Mouse (Mus musculus): ENCODE measurements around the gene Foxe1. TPM values are rescaled to one million over a fixed set of nuclear protein-coding genes. Genes with fewer than 3 reads are reported as not detected.

The Foxe1 gene
- total and polyA plus RNA-seq, 3 experiments: 0.04 TPM; not detected in 2

DNA sequence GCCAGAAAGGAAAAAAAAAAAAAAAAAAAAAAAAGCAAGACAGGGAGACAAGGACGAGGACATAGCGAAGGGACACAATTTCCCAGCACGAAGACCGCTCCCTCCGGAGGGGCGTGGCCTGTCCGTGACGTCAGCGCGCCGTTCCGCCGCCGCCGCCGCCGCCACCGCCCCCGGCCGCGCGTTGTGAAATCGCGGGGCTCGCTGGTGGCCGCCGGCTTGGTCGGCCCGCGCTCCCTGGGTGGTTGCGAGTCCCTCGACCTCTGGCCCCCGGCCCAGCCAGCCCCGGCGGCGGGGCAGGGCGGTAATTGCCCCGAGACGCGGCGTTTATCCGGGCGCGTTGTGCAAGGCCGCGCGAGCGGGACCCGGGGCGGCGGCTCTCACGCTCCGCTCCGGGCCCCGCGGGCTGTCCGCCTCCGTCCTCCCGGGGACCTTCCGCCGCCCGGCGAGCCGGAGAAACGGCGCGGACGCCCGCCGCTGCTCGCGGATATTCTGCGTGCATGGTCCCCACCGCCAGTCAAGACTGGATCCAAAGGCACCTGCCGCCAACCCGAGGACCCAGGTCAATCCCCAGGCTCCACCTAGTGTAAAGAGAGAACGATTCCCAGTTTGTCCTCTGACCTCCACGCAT lies 38.5 kb upstream of the Foxe1 start:
- no peaks in the 10 kb centered on the region; the same call in 1 of the 2 replicates for H3K79me2 ChIP-seq (ENCODE audit: control insufficient read depth, insufficient read depth, low read length, poor library complexity)
- peak; percentile 76 for DNase-seq (ENCODE audit: low read depth, low spot score)
- no peaks in the 10 kb centered on the region for H3K9me3 ChIP-seq (replicated peaks; ENCODE audit: insufficient read depth, low read length)
- no peak overlapping the region for H3K27ac ChIP-seq (ENCODE audit: control insufficient read depth, low read depth, low read length)
- H3K27me3 ChIP-seq (ENCODE audit: control insufficient read depth in 1 of 2, insufficient read depth in 2 of 2, low read length in 2 of 2): peaks cover 7 to 10% of the 10 kb centered on the region in 2 experiments
- peak overlapping the region; percentile 95 for H3K9ac ChIP-seq (ENCODE audit: control insufficient read depth, low read depth, low read length, poor library complexity, severe bottlenecking)
- no peaks in the 10 kb centered on the region; a peak in 1 of 4 replicates for H3K36me3 ChIP-seq (ENCODE audit: control insufficient read depth in 1 of 2, insufficient read depth in 2 of 2, low read length in 2 of 2)
- peaks cover 4% of the 10 kb centered on the region in 2 experiments for H3K4me1 ChIP-seq (ENCODE audit: control insufficient read depth in 1 of 2, insufficient read depth in 2 of 2, low read length in 2 of 2)
- H3K4me3 ChIP-seq (ENCODE audit: control insufficient read depth in 1 of 2, insufficient read depth in 1 of 2, low read depth in 2 of 2, low read length in 2 of 2): peak overlapping the region; percentile 81 to 97
- no peak for TF ChIP-seq CHD2 (IDR thresholded peaks at IDR 0.05; ENCODE audit: low read length)
- TF ChIP-seq POLR2A (IDR thresholded peaks at IDR 0.05; ENCODE audit: control insufficient read depth in 1 of 2, insufficient read depth in 1 of 2, low read depth in 1 of 2, low read length in 2 of 2, poor library complexity in 1 of 2): peak; percentile 52 to 90; a peak in 3 of 4 replicates
- TF ChIP-seq ZMIZ1 (IDR thresholded peaks at IDR 0.05; ENCODE audit: low read depth, low read length): no peak; the same call in 1 of the 2 replicates
- TF ChIP-seq UBTF (IDR thresholded peaks at IDR 0.05; ENCODE audit: borderline replicate concordance, insufficient read depth, low read depth, low read length): no peak
- TF ChIP-seq NELFE (IDR thresholded peaks at IDR 0.05; ENCODE audit: low read depth, low read length): peak; percentile 59
- TF ChIP-seq SIN3A (IDR thresholded peaks at IDR 0.05; ENCODE audit: low read length): no peak; the same call in 1 of the 2 replicates
- 0 out of 2 replicates have a peak, but pooled peaks have one; percentile 7 for TF ChIP-seq TCF12 (IDR thresholded peaks at IDR 0.05; ENCODE audit: low read depth, low read length)

DNA sequence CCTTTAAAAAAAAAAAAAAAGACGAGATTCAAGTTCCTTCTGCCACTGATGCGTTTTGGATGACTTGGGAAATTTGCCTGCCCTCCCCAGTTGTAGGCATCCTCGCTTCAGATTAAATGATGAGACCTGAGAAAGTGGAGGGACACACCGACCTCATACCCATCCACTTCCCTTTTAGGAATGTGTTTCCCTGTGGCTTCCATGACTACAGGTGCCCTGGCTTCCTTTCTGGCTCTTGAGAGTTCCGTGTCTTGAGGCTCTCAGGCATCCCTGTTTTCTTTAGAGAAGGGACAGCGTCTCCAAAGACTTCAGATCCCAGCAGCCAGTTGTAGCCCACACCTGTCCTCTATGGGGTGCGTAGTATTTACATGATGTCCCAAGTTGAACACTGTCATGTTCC lies 38.0 kb upstream of the Foxe1 start:
- Histone ChIP-seq H3K27ac (ENCODE audit: control insufficient read depth, low read depth, low read length) (no peak overlapping the region), H3K79me2 (ENCODE audit: control insufficient read depth, insufficient read depth, low read length, poor library complexity) (no peaks in the 10 kb centered on the region; the same call in 1 of the 2 replicates), H3K4me1 (ENCODE audit: control insufficient read depth in 1 of 2, insufficient read depth in 2 of 2, low read length in 2 of 2) (peaks cover 4% of the 10 kb centered on the region in 2 experiments), H3K9ac (ENCODE audit: control insufficient read depth, low read depth, low read length, poor library complexity, severe bottlenecking) (peak overlapping the region; percentile 95), H3K9me3 (replicated peaks; ENCODE audit: insufficient read depth, low read length) (no peaks in the 10 kb centered on the region), H3K4me3 (ENCODE audit: control insufficient read depth in 1 of 2, insufficient read depth in 1 of 2, low read depth in 2 of 2, low read length in 2 of 2) (peak overlapping the region; percentile 81 to 97), H3K27me3 (ENCODE audit: control insufficient read depth in 1 of 2, insufficient read depth in 2 of 2, low read length in 2 of 2) (peaks cover 7 to 12% of the 10 kb centered on the region in 2 experiments), H3K36me3 (ENCODE audit: control insufficient read depth in 1 of 2, insufficient read depth in 2 of 2, low read length in 2 of 2) (no peaks in the 10 kb centered on the region; a peak in 1 of 4 replicates)
- TF ChIP-seq BHLHE40 (IDR thresholded peaks at IDR 0.05; ENCODE audit: borderline replicate concordance, low read depth, low read length) (no peak), JUND (IDR thresholded peaks at IDR 0.05; ENCODE audit: low read depth, low read length) (no peak), UBTF (IDR thresholded peaks at IDR 0.05; ENCODE audit: borderline replicate concordance, insufficient read depth, low read depth, low read length) (no peak)
- no peak for DNase-seq (ENCODE audit: low read depth, low spot score)

DNA sequence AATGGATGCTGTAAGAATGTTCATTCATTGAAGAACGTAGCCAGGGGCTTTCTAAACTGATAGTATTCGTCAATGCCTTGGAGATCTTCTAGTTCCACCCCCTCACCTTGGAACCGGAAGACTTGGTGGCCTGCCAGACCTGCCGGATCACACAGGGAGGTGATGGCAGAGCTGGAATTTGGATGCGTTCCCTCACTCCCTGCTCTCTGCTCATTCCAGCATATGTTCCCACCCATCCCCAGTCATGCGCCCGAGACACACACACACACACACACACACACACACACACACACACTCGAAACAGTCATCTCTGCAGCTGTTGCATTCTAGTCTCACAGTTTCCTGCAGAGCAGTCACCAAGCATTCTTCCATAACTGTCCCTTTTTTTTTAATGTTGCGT lies 36.1 kb upstream of the Foxe1 start:
- Histone ChIP-seq H3K9me3 (replicated peaks; ENCODE audit: insufficient read depth, low read length) (no peaks in the 10 kb centered on the region), H3K4me1 (ENCODE audit: control insufficient read depth in 1 of 2, insufficient read depth in 2 of 2, low read length in 2 of 2) (peaks cover 4% of the 10 kb centered on the region in 2 experiments), H3K36me3 (ENCODE audit: control insufficient read depth in 1 of 2, insufficient read depth in 2 of 2, low read length in 2 of 2) (no peaks in the 10 kb centered on the region; a peak in 1 of 4 replicates), H3K79me2 (ENCODE audit: control insufficient read depth, insufficient read depth, low read length, poor library complexity) (no peaks in the 10 kb centered on the region; the same call in 1 of the 2 replicates), H3K4me3 (ENCODE audit: control insufficient read depth in 1 of 2, insufficient read depth in 1 of 2, low read depth in 2 of 2, low read length in 2 of 2) (no peak overlapping the region), H3K9ac (ENCODE audit: control insufficient read depth, low read depth, low read length, poor library complexity, severe bottlenecking) (no peak overlapping the region), H3K27ac (ENCODE audit: control insufficient read depth, low read depth, low read length) (no peak overlapping the region), H3K27me3 (ENCODE audit: control insufficient read depth in 1 of 2, insufficient read depth in 2 of 2, low read length in 2 of 2) (peaks cover 2 to 15% of the 10 kb centered on the region in 2 experiments; a peak in 3 of 4 replicates)
- no peak for TF ChIP-seq MAX (IDR thresholded peaks at IDR 0.05; ENCODE audit: low read length)
- no peak for DNase-seq (ENCODE audit: low read depth, low spot score)

Measured in MEL (cell line).